Mouse (Mus musculus): ENCODE data around the gene Atxn3.
A peak's percentile ranks its signal among the peaks of the same experiment; 100 is the strongest.
"Not testable (repeated sequence)": the region's sequence is repeated elsewhere in the genome, so short reads cannot be mapped to it uniquely, and the experiment has no call there.

Gene Atxn3

GRCm38 (mm10) chr12:101958960-101959780 is 1.1 kb upstream of the Atxn3 start:
- DNase-seq (ENCODE audit: low read depth in 1 of 2, low spot score in 2 of 2): not testable (repeated sequence)

GRCm38 (mm10) chr12:101958556-101958955 is 510 bp upstream of the Atxn3 start:
- DNase-seq (ENCODE audit: low read depth in 1 of 2, low spot score in 2 of 2): no peak

GRCm38 (mm10) chr12:101957079-101957941 is 736 bp downstream of the Atxn3 start:
- no peak for DNase-seq (ENCODE audit: low read depth in 1 of 2, low spot score in 2 of 2)

- not testable (repeated sequence) for DNase-seq (ENCODE audit: low read depth in 1 of 2, low spot score in 2 of 2)
These were observed 2.2 kb downstream of the Atxn3 start for GRCm38 (mm10) chr12:101955821-101956220.

- no peak for DNase-seq (ENCODE audit: low read depth in 1 of 2, low spot score in 2 of 2)
These were observed 9.2 kb downstream of the Atxn3 start for GRCm38 (mm10) chr12:101948801-101949200.

GRCm38 (mm10) chr12:101947986-101948385 is 10.1 kb downstream of the Atxn3 start:
- no peak for DNase-seq (ENCODE audit: low read depth in 1 of 2, low spot score in 2 of 2)

- DNase-seq (ENCODE audit: low read depth in 1 of 2, low spot score in 2 of 2): no peak
These were observed 20.5 kb downstream of the Atxn3 start for GRCm38 (mm10) chr12:101937572-101937971.

- DNase-seq (ENCODE audit: low read depth in 1 of 2, low spot score in 2 of 2): no peak
These were observed 22.8 kb downstream of the Atxn3 start for GRCm38 (mm10) chr12:101935223-101935622.

GRCm38 (mm10) chr12:101928423-101928822 is 29.6 kb downstream of the Atxn3 start:
- DNase-seq (ENCODE audit: low read depth in 1 of 2, low spot score in 2 of 2): no peak

- no peak for DNase-seq (ENCODE audit: low read depth in 1 of 2, low spot score in 2 of 2)
These were observed 35.7 kb downstream of the Atxn3 start for GRCm38 (mm10) chr12:101922313-101922712.

GRCm38 (mm10) chr12:101919847-101920246 is 38.2 kb downstream of the Atxn3 start:
- DNase-seq (ENCODE audit: low read depth in 1 of 2, low spot score in 2 of 2): no peak

GRCm38 (mm10) chr12:101917165-101917564 is 40.9 kb downstream of the Atxn3 start:
- DNase-seq (ENCODE audit: low read depth in 1 of 2, low spot score in 2 of 2): no peak

- DNase-seq (ENCODE audit: low read depth in 1 of 2, low spot score in 2 of 2): peak; percentile 68 to 80
These were observed 45.2 kb downstream of the Atxn3 start, which contains the start of gene Trip11 for GRCm38 (mm10) chr12:101912626-101913490. Gene Trip11 (minus strand): TSS chr12:101913267.

GRCm38 (mm10) chr12:101911346-101911745 is 46.7 kb downstream of the Atxn3 start:
- no peak for DNase-seq (ENCODE audit: low read depth in 1 of 2, low spot score in 2 of 2)

GRCm38 (mm10) chr12:101910360-101910759 is 47.7 kb downstream of the Atxn3 start:
- no peak for DNase-seq (ENCODE audit: low read depth in 1 of 2, low spot score in 2 of 2)

GRCm38 (mm10) chr12:101905817-101906216 is 52.2 kb downstream of the Atxn3 start:
- peak in 1 of 2 experiments; percentile 21 for DNase-seq (ENCODE audit: low read depth in 1 of 2, low spot score in 2 of 2)

- no peak for DNase-seq (ENCODE audit: low read depth in 1 of 2, low spot score in 2 of 2)
These were observed 53.1 kb downstream of the Atxn3 start for GRCm38 (mm10) chr12:101904906-101905305.

GRCm38 (mm10) chr12:101904170-101904569 is 53.9 kb downstream of the Atxn3 start:
- no peak for DNase-seq (ENCODE audit: low read depth in 1 of 2, low spot score in 2 of 2)

- no peak for DNase-seq (ENCODE audit: low read depth in 1 of 2, low spot score in 2 of 2)
These were observed 58.3 kb downstream of the Atxn3 start for GRCm38 (mm10) chr12:101899671-101900245.

- no peak for DNase-seq (ENCODE audit: low read depth in 1 of 2, low spot score in 2 of 2)
These were observed 59.1 kb downstream of the Atxn3 start for GRCm38 (mm10) chr12:101898966-101899365.

GRCm38 (mm10) chr12:101897113-101897512 is 60.9 kb downstream of the Atxn3 start:
- DNase-seq (ENCODE audit: low read depth in 1 of 2, low spot score in 2 of 2): no peak

All from monocyte, adult 2 months (primary cell).